Mouse (Mus musculus): ENCODE data around the gene Hes2.

GRCm38 (mm10) chr4:152192569-152192968 is 33.9 kb downstream of the Hes2 start:
- TF ChIP-seq CTCF (IDR thresholded peaks at IDR 0.05; ENCODE audit: low read depth) = no peak
- TF ChIP-seq EP300 (IDR thresholded peaks at IDR 0.05; ENCODE audit: low read depth) = no peak
